Mouse (Mus musculus) retina, adult 2 months (tissue): ENCODE data around the gene Fnbp1.

Experiments
- DNase-seq: peaks from one replicate; pipeline ENCODE4 v3.0.0-alpha.2; 2012; ENCODE audit warnings: low read depth, low spot score

Gene Fnbp1

GRCm38 (mm10) chr2:31124694-31125093 is 17.1 kb downstream of the Fnbp1 start:
- DNase-seq, result no peak

- DNase-seq, result no peak
These were observed 18.3 kb downstream of the Fnbp1 start for GRCm38 (mm10) chr2:31123493-31123892.

GRCm38 (mm10) chr2:31122806-31123205 is 19.0 kb downstream of the Fnbp1 start:
- DNase-seq, result no peak

- no peak for DNase-seq
These were observed 20.6 kb downstream of the Fnbp1 start for GRCm38 (mm10) chr2:31121131-31121693.

GRCm38 (mm10) chr2:31119795-31120194 is 22.0 kb downstream of the Fnbp1 start:
- no peak for DNase-seq

GRCm38 (mm10) chr2:31118639-31119380 is 23.0 kb downstream of the Fnbp1 start:
- DNase-seq, result no peak

- no peak for DNase-seq
These were observed 23.6 kb downstream of the Fnbp1 start for GRCm38 (mm10) chr2:31118211-31118610.

GRCm38 (mm10) chr2:31115943-31116731 is 25.7 kb downstream of the Fnbp1 start:
- no peak for DNase-seq

- DNase-seq, result no peak
These were observed 26.5 kb downstream of the Fnbp1 start for GRCm38 (mm10) chr2:31115091-31115942.

GRCm38 (mm10) chr2:31114205-31114604 is 27.6 kb downstream of the Fnbp1 start:
- DNase-seq, result no peak

GRCm38 (mm10) chr2:31111685-31112084 is 30.1 kb downstream of the Fnbp1 start:
- DNase-seq, result no peak

- DNase-seq, result no peak
These were observed 31.8 kb downstream of the Fnbp1 start for GRCm38 (mm10) chr2:31109960-31110548.

- no peak for DNase-seq
These were observed 33.6 kb downstream of the Fnbp1 start for GRCm38 (mm10) chr2:31108186-31108585.

- no peak for DNase-seq
These were observed 35.0 kb downstream of the Fnbp1 start for GRCm38 (mm10) chr2:31106621-31107320.

- no peak for DNase-seq
These were observed 35.8 kb downstream of the Fnbp1 start for GRCm38 (mm10) chr2:31106004-31106403.

- DNase-seq, result no peak
These were observed 36.5 kb downstream of the Fnbp1 start for GRCm38 (mm10) chr2:31105279-31105678.

- DNase-seq, result no peak
These were observed 38.5 kb downstream of the Fnbp1 start for GRCm38 (mm10) chr2:31103321-31103720.

GRCm38 (mm10) chr2:31101285-31101684 is 40.5 kb downstream of the Fnbp1 start:
- no peak for DNase-seq

- DNase-seq, result no peak
These were observed 42.7 kb downstream of the Fnbp1 start for GRCm38 (mm10) chr2:31099079-31099478.

- no peak for DNase-seq
These were observed 43.2 kb downstream of the Fnbp1 start for GRCm38 (mm10) chr2:31098616-31099015.

GRCm38 (mm10) chr2:31097276-31097675 is 44.5 kb downstream of the Fnbp1 start:
- DNase-seq, result no peak
